Mouse (Mus musculus) layer of hippocampus, adult 2 months (tissue): Measurements from ENCODE around the gene Fbxw2. TPM values are rescaled to one million over a fixed set of nuclear protein-coding genes. Genes with fewer than 3 reads are reported as not detected.
"Not testable (repeated sequence)": the region's sequence is repeated elsewhere in the genome, so short reads cannot be mapped to it uniquely, and the experiment has no call there.

Experiments
- DNase-seq, 2 experiments: peaks; one replicate each; pipeline ENCODE4 v3.0.0; 2022; ENCODE audit warnings: low spot score in 2 of 2
- H3K27ac ChIP-seq: fragments of 200-600 bp; 2 replicates; pipeline ENCODE4 v1.8.1; 2022
- H3K4me3 ChIP-seq: fragments of 200-600 bp; 2 replicates; pipeline ENCODE4 v1.8.1; 2022; ENCODE audit warnings: mild to moderate bottlenecking
- CTCF ChIP-seq: fragments of 200-600 bp; conservative IDR thresholded peaks from 2 replicates; pipeline ENCODE4 v1.8.1; 2022; ENCODE audit warnings: antibody characterized with exemption, mild to moderate bottlenecking, moderate library complexity
- total RNA-seq, 2 experiments: library from RNA; stranded (reverse); gene quantifications; 2 replicates each; pipeline ENCODE4 v1.2.3; 2021

Gene Fbxw2
- total RNA-seq, 2 experiments from 2014 or later: 78.2 to 84.0 TPM

GRCm38 (mm10) chr2:34783064-34784020, 42.8 kb downstream of the Fbxw2 start:
- no peak for DNase-seq
- Histone ChIP-seq H3K4me3 (no peak overlapping the region), H3K27ac (no peak overlapping the region)
- no peak for TF ChIP-seq CTCF

DNA sequence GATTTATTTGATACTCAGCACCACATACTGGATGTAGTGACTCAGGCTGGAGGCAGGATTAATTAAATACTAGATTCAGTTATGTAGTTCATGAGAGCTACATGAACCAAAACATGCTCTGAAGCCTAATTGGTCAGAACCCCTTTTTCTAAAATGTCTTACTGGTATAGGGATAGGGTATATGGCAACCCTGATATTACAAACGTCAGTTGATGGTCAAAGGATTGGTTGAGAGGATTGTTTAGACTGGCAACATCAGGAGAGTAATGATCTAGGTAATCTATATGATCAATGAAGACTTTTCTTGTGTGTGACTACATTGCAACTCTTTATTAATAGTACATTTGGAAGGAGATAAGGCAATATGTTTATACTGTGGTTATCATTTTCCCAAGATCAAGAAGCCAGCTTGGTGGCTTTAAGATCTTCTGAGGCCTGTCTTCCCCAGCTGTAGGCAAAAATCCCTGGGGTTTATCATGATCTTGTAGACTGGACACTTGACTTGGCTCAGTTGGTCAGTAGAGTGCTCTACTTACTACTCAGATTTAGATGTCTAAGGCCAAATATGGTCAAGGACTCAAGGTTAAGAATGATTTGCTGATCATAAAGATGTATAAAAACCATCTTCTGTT, 48.8 kb downstream of the Fbxw2 start:
- DNase-seq: no peak
- TF ChIP-seq CTCF: no peak

GRCm38 (mm10) chr2:34774493-34774892, 51.6 kb downstream of the Fbxw2 start:
- peak overlapping the region; percentile 96 for H3K4me3 ChIP-seq
- DNase-seq: no peak
- TF ChIP-seq CTCF: no peak
- H3K27ac ChIP-seq: no peak overlapping the region

More for the DNA sequence above, 48.8 kb downstream of the Fbxw2 start:
- Histone ChIP-seq H3K27ac (no peak overlapping the region), H3K4me3 (no peak overlapping the region; the same call in 1 of the 2 replicates)

DNA sequence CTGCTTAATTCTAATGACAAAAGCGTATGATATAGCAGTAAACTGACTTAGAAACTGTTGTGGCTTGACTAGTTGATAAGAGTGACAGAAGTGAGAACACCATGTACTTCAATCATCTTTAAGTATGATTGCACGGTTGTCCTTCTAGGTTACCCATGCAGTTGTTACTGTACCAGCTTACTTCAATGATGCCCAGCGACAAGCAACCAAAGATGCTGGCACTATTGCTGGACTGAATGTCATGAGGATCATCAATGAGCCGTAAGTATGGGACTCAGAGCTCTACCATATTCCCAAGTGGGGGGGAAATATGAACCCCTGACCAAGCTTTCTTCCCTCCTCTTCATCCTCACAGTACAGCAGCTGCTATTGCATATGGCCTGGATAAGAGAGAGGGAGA, 52.4 kb downstream of the Fbxw2 start:
- peak overlapping the region; percentile 96 for H3K4me3 ChIP-seq
- DNase-seq: no peak
- H3K27ac ChIP-seq: no peak overlapping the region
- TF ChIP-seq CTCF: no peak

DNA sequence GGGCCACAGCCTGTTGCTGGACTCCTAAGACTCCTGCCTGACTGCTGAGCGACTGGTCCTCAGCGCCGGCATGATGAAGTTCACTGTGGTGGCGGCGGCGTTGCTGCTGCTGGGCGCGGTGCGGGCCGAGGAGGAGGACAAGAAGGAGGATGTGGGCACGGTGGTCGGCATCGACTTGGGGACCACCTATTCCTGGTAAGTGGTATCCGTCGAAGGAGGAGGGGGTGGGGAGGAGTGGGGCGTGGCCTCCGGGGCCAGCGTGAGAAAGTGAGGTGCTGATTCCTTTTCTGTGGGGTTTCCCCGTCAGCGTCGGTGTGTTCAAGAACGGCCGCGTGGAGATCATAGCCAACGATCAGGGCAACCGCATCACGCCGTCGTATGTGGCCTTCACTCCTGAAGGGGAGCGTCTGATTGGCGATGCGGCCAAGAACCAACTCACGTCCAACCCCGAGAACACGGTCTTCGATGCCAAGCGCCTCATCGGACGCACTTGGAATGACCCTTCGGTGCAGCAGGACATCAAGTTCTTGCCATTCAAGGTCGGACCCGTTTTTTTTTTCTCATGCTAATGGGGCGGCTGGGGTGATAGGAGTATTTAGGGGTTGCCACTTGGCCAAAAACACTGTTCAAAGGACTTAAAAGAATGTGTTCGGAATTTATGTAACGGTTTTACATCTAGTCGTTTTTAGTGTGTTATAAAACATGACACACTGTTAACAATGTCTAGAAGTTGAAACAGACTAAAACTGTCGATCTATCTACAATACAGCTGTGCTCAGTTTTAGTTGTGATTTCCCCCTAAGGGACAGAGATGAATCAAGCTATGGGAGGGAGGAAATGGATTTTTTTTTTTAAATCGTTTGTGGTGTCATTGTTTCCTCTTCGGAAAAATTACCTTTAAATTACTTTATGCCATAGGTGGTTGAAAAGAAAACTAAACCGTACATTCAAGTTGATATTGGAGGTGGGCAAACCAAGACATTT, 53.6 kb downstream of the Fbxw2 start:
- peak overlapping the region; percentile 93 for H3K27ac ChIP-seq
- no peak for DNase-seq

GRCm38 (mm10) chr2:34771368-34772226, 54.5 kb downstream of the Fbxw2 start, which contains the start of gene Hspa5:
TSS of gene Hspa5 (plus strand) at chr2:34771970.
- Histone ChIP-seq H3K27ac (peak within 1 kb of the TSS; percentile 95), H3K4me3 (peak within 1 kb of the TSS; percentile 96)
- peak; percentile 99 to 100 for DNase-seq
- TF ChIP-seq CTCF: no peak

More for the DNA sequence above, 53.6 kb downstream of the Fbxw2 start:
- TF ChIP-seq CTCF: no peak
- H3K4me3 ChIP-seq: peak overlapping the region; percentile 96

DNA sequence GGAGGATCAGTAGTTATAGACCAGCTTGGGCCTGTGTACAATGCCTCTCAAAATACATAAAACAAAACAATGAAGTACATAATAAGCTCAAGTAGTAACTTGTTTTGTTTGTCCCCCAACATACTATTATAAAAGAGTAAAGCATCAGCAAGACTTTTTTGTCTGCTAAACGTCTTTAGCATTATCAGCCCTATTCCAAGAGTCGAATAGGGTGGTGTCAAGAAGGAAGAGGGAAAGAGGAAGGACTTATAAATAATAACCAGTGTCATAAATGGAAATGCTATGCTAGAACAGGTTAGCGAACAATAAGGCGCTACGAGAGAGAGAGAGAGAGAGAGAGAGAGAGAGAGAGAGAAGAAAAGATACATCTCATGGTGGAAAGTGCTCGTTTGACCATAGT, 55.2 kb downstream of the Fbxw2 start:
- DNase-seq: no peak
- TF ChIP-seq CTCF: no peak
- peak overlapping the region; percentile 57 for H3K4me3 ChIP-seq
- peak overlapping the region; percentile 95 for H3K27ac ChIP-seq

DNA sequence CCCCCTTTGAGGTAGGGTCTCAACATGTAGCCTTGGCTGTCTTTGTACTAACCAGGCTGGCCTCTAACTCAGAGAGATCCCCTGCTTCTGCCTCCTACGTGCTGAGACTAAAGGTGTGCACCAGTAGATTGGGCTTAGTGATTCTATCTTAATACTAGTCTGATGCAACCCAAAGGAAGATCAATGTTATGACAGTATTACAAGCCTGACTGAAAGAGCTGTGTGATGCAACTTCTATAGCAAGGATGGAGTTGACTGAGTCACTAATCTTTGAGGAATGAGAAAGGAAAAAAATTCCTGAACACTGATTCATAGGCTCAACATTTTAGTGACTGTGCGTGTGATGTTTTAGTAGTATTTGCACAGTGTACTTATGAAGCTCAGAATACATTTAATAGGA, 56.1 kb downstream of the Fbxw2 start:
- no peak overlapping the region for H3K27ac ChIP-seq
- no peak for TF ChIP-seq CTCF
- no peak overlapping the region for H3K4me3 ChIP-seq

DNA sequence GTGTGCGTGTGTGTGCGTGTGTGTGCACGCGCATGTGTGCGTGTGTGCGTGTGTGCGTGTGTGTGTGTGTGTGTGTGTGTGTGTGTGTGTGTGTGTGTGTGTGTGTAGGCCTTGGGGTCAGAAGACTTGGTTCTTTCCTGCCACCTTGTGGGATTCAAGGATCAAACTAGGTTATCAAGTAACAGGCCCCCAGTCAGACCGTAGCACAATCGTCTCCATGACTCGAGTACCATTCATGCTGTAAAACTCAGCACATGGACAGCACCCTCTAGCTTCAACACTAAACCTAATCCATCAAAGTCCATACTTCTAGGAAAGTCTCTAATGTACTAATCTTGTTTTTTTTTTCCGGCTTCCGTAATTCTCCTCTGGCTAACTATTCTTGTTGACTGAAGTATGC, 61.3 kb downstream of the Fbxw2 start:
- no peak for DNase-seq
- no peak overlapping the region for H3K27ac ChIP-seq
- 0 out of 2 replicates have a peak, but pooled peaks have one; percentile 16 for TF ChIP-seq CTCF
- no peak overlapping the region for H3K4me3 ChIP-seq

More for the DNA sequence above, 56.1 kb downstream of the Fbxw2 start:
- no peak for DNase-seq

- H3K4me3 ChIP-seq: no peak overlapping the region
- no peak for DNase-seq
- no peak for TF ChIP-seq CTCF
- H3K27ac ChIP-seq: no peak overlapping the region
Observed at GRCm38 (mm10) chr2:34762872-34763271, 63.2 kb downstream of the Fbxw2 start.

DNA sequence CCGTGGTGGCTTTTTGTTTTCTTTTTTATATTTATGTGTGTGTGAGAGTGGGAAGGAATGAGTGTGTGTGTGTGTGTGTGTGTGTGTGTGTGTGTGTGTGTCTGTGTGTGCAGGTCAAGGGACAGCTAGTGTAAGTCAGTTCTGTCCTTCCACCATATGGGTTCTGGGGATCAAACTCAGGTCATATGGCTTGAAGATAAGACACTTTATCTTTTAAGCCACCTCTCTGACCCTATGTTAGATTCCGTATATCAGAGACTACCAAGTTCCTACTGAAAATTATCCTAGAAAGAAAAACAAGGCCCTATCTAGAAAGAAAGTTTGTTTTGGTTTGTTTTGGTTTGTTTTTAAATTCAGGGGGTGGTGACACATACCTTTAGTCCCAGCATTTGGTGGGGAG, 63.9 kb downstream of the Fbxw2 start:
- Histone ChIP-seq H3K4me3 (no peak overlapping the region), H3K27ac (no peak overlapping the region)
- no peak for TF ChIP-seq CTCF
- DNase-seq: no peak

DNA sequence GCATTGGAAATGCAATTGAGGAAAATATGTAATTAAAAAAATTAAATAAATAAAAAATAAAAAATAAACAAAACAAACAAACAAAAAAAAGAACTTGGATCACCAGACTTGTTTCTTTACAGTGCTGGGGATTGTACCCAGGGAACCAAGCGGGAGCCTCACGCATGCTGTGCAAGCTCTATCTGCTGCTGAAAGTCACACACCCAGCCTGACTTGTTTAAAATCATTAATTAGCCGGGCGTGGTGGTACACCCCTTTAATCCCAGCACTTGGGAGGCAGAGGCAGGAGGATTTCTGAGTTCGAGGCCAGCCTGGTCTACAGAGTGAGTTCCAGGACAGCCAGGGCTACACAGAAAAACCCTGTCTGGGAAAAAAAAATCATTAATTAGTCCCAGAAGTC, 64.8 kb downstream of the Fbxw2 start:
- H3K4me3 ChIP-seq, DNase-seq, H3K27ac ChIP-seq: not testable (repeated sequence)
